Mouse (Mus musculus) natural killer cell, adult 2 months (primary cell): ENCODE measurements around the gene Pik3cg.
A peak's percentile ranks its signal among the peaks of the same experiment; 100 is the strongest.
"Not testable (repeated sequence)": the region's sequence is repeated elsewhere in the genome, so short reads cannot be mapped to it uniquely, and the experiment has no call there.

Experiments used
- DNase-seq, 2 experiments: peaks; one replicate each; pipeline ENCODE4 v3.0.0; 2022; ENCODE audit warnings: low spot score in 2 of 2

Gene Pik3cg

GRCm38 (mm10) chr12:32207948-32208891 is at the start of gene Pik3cg:
Gene Pik3cg (minus strand): TSS chr12:32208659.
- peak; percentile 33 to 49 for DNase-seq

GRCm38 (mm10) chr12:32248483-32248882 is 40.0 kb upstream of the Pik3cg start:
- DNase-seq = no peak

GRCm38 (mm10) chr12:32245566-32246233 is 37.2 kb upstream of the Pik3cg start:
- peak; percentile 31 to 59 for DNase-seq

- no peak for DNase-seq
Observed at GRCm38 (mm10) chr12:32243586-32243985, 35.1 kb upstream of the Pik3cg start.

- DNase-seq = not testable (repeated sequence)
Observed at GRCm38 (mm10) chr12:32239134-32239533, 30.7 kb upstream of the Pik3cg start.

- DNase-seq = no peak
Observed at GRCm38 (mm10) chr12:32238433-32238832, 30.0 kb upstream of the Pik3cg start.

- DNase-seq = no peak
Observed at GRCm38 (mm10) chr12:32237839-32238238, 29.4 kb upstream of the Pik3cg start.

DNA sequence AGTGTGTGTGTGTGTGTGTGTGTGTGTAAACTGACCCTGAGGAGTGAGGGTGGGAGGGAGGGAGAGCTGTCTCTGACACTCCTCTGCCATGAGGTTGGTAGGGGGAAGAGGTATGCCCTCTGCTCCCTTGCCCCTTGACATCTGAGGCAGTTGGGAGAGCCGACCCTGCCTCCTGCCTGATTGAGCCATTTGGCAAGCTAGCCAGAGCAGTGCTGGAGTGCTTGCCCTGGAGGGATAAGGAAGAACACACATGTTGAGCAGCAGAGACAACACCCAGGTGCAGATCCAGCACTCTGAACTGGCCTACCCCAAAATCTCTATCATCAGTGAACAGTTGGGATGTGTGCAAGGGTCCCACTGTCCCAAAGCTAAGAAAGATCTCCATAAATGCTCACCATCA is 28.7 kb upstream of the Pik3cg start:
- no peak for DNase-seq

- DNase-seq = no peak
Observed at GRCm38 (mm10) chr12:32236450-32236849, 28.0 kb upstream of the Pik3cg start.

DNA sequence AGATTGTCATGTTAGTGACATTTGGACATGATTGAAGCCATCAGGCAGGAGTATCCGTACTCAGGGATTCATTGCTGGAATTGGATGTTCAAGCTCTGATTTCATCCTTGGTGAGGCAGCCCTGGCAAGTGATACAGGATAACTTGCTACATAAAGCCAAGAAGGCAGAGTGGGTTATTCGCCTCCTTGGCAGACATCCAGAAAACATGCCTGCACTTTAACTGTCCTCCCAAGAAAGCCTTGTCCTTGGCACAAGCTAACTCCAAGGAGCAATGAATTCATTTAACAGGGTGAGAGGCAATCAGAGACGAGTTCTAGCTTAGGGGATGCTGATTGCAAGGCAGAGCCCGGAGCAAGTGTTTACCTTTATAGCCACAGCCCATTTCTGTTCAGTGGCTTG is 25.4 kb upstream of the Pik3cg start:
- no peak for DNase-seq

DNA sequence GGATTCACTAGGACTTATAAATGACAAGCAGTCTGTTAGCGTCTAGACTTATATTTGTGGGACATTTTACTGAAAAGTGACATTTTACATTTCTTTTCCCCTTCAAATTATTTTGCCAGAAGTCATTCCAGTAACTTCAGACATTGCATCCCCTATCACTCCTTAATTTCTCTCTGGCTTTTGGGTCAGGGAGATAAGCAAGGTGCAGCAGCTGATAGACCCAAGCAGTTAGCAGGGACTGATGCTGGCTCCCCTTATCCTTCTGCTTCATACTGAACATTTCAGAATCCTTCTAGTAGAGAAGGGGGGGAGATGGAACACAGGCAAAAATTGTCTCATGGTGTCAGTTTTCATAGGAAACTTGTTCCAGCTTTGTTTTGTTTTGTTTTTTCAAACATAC is 22.9 kb upstream of the Pik3cg start:
- no peak for DNase-seq

- DNase-seq = no peak
Observed at GRCm38 (mm10) chr12:32223629-32224028, 15.2 kb upstream of the Pik3cg start.

GRCm38 (mm10) chr12:32222758-32223385 is 14.4 kb upstream of the Pik3cg start:
- no peak for DNase-seq

DNA sequence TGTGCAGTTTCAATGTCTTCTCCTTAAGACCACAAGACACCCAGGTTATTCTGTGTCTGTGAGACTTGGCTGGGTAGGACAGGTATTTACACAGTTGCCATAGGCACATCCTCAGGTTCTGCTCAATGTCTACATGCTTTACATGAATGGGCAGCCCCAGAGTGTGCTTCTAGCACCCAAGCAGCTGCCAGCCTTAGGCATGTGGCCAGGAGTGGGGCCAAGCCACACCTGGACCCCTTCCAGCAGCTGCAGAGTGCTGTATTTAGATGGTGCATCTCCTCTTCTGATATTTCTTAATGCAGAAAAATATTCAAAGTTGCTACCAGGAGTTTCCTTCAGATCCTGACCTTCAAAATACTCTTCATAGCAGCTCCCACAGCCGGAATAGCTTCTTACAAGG is 11.9 kb upstream of the Pik3cg start:
- DNase-seq = no peak

DNA sequence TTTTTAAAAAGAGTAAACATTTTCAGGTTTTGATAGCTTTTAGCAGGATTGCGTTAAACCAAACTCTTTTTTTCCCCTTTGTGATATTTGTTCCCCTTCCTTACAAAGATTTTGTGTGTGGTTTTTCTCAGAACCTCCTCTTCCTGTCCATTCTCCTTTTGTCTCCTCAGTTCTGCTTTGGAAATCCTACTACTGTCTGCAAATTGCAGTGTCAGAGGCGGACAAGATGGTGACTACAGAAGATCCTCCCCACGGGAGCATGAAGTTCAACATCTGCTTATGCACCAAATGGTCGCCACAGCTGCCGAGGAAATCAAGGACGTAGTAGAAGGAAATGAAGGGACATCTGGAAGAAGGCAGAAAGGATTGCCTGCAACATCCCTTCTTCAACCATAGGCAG is 6.7 kb upstream of the Pik3cg start:
- DNase-seq = no peak

- peak in 1 of 2 experiments; percentile 72 for DNase-seq
Observed at GRCm38 (mm10) chr12:32212702-32213101, 4.2 kb upstream of the Pik3cg start.

- no peak for DNase-seq
Observed at GRCm38 (mm10) chr12:32212156-32212555, 3.7 kb upstream of the Pik3cg start.

DNA sequence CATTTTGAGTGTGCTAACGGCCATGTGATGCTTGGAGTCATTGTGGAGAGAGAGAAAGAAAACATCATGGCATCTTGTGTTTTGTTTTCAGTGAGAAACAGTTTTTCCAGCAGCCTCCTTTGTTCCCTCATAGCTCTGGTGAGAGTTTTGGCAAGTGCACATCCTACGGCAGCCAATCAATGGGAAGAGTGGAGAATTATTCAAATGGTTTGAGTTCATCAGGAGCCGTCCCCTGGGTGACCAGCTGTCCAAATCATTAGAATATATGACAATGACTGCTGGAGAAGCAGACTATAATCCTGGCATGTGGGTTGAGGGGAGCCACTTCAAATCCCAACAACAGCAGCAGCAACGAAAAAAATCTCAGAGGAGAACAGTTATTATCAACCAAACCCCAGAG is 2.8 kb upstream of the Pik3cg start:
- DNase-seq = no peak

GRCm38 (mm10) chr12:32208951-32209350 is 492 bp upstream of the Pik3cg start:
- DNase-seq = peak; percentile 12 to 33

GRCm38 (mm10) chr12:32207141-32207540 is 1.3 kb downstream of the Pik3cg start:
- no peak for DNase-seq

GRCm38 (mm10) chr12:32203695-32204094 is 4.8 kb downstream of the Pik3cg start:
- peak in 1 of 2 experiments; percentile 16 for DNase-seq

- DNase-seq = no peak
Observed at GRCm38 (mm10) chr12:32202583-32202982, 5.9 kb downstream of the Pik3cg start.
